Mouse (Mus musculus): ENCODE results near the gene 2310057M21Rik.

The 2310057M21Rik gene

GRCm38 (mm10) chr7:131322192-131322591 lies 40.4 kb downstream of the 2310057M21Rik start, which contains the start of gene Cuzd1:
TSS of gene Cuzd1 (minus strand) at chr7:131322292.
- DNase-seq (ENCODE audit: low spot score in 2 of 2): no peak

GRCm38 (mm10) chr7:131318340-131318739 lies 44.2 kb downstream of the 2310057M21Rik start:
- DNase-seq (ENCODE audit: low spot score in 2 of 2): no peak

GRCm38 (mm10) chr7:131317587-131317986 lies 45.0 kb downstream of the 2310057M21Rik start:
- DNase-seq (ENCODE audit: low spot score in 2 of 2): no peak

GRCm38 (mm10) chr7:131314493-131314892 lies 48.1 kb downstream of the 2310057M21Rik start:
- DNase-seq (ENCODE audit: low spot score in 2 of 2): no peak

DNA sequence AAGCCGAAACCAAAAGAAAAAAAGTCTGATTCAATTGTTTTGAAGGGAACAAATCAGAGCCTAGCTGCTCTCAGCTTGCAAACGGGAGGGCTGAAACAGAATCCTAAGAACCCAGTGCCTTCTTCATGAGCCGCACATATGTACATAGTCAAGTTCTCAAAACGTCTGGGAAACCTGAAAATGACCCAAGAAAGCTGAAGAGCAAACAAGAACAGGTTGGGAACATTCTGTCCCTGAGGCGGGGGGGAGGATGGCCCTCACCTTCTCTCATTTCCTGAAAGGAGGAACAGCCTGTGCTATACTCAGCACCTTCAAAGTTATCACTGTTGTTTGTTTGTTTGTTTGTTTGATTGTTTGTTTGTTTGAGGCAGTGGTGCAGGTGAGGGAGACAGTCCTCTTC lies 55.8 kb downstream of the 2310057M21Rik start:
- no peak for DNase-seq (ENCODE audit: low spot score in 2 of 2)

DNA sequence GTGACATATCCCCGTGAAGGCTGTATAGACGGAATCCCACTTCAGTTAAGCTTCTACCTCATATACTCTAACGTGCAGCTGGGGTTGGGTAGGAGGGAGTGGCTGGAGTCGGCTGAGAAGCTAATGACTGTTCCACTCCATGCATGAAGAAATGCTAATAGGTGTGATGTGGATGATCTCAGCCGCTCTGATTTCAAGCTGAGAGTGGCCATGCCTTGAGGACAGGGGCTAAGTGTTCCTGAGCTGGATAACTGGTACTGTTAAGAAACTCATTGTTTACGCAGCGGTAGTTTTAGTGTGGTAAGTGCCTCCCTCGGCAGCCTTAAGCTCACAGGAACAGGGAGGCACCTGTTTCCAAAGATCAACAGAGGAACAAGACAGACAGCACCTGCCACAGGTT lies 59.2 kb downstream of the 2310057M21Rik start:
- DNase-seq (ENCODE audit: low spot score in 2 of 2): peak in 1 of 2 experiments; percentile 44

GRCm38 (mm10) chr7:131297151-131297550 lies 65.4 kb downstream of the 2310057M21Rik start:
- DNase-seq (ENCODE audit: low spot score in 2 of 2): no peak
